Mouse (Mus musculus) ES-Bruce4 (cell line): ENCODE measurements around the gene Tas2r115. TPM values are rescaled to one million over a fixed set of nuclear protein-coding genes. Genes with fewer than 3 reads are reported as not detected.

Experiments
- H3K27ac ChIP-seq: 2 replicates; pipeline ENCODE4 v1.5.1; 2012; ENCODE audit warnings: low read length, inconsistent platforms; ENCODE audit not compliant: insufficient read depth
- H3K27me3 ChIP-seq: 2 replicates; pipeline ENCODE4 v1.6.1; 2012; ENCODE audit warnings: mild to moderate bottlenecking, low read length, inconsistent platforms; ENCODE audit not compliant: control insufficient read depth, poor library complexity, insufficient read depth, severe bottlenecking
- H3K36me3 ChIP-seq: 2 replicates; pipeline ENCODE4 v1.6.1; 2012; ENCODE audit warnings: inconsistent platforms, mild to moderate bottlenecking, low read length, moderate library complexity; ENCODE audit not compliant: control insufficient read depth, poor library complexity, insufficient read depth, severe bottlenecking
- H3K4me1 ChIP-seq: one replicate; pipeline ENCODE4 v1.8.1; 2011; ENCODE audit warnings: low read length; ENCODE audit not compliant: control insufficient read depth, insufficient read depth
- H3K4me3 ChIP-seq: 2 replicates; pipeline ENCODE4 v1.5.1; 2011; ENCODE audit warnings: low read depth, mild to moderate bottlenecking, low read length
- H3K9ac ChIP-seq: 2 replicates; pipeline ENCODE4 v1.6.1; 2012; ENCODE audit warnings: low read depth, mild to moderate bottlenecking, inconsistent platforms; ENCODE audit not compliant: poor library complexity, severe bottlenecking
- H3K9me3 ChIP-seq: replicated peaks from 2 replicates; pipeline ENCODE4 v1.6.1; 2012; ENCODE audit warnings: mild to moderate bottlenecking, low read length, inconsistent platforms; ENCODE audit not compliant: control insufficient read depth, poor library complexity, insufficient read depth, severe bottlenecking
- CTCF ChIP-seq: IDR thresholded peaks from one replicate; pipeline ENCODE4 v1.8.1; 2011; ENCODE audit warnings: low read depth, low read length
- EP300 ChIP-seq: IDR thresholded peaks from 2 replicates; pipeline ENCODE4 v1.6.1; 2011; ENCODE audit warnings: low read depth, low read length; ENCODE audit not compliant: insufficient read depth
- POLR2A ChIP-seq: IDR thresholded peaks from one replicate; pipeline ENCODE4 v1.8.1; 2011; ENCODE audit warnings: low read length; ENCODE audit not compliant: insufficient read depth
- polyA plus RNA-seq: library from polyadenylated mRNA; stranded (reverse); fragments of >200 nt; gene quantifications from 2 replicates; pipeline ENCODE4 v1.2.4, GENCODE M21; 2011; ENCODE audit warnings: low read depth; ENCODE audit not compliant: missing spikeins, insufficient read depth, insufficient read length

Gene Tas2r115
- polyA plus RNA-seq, result not detected in 2 replicates

DNA sequence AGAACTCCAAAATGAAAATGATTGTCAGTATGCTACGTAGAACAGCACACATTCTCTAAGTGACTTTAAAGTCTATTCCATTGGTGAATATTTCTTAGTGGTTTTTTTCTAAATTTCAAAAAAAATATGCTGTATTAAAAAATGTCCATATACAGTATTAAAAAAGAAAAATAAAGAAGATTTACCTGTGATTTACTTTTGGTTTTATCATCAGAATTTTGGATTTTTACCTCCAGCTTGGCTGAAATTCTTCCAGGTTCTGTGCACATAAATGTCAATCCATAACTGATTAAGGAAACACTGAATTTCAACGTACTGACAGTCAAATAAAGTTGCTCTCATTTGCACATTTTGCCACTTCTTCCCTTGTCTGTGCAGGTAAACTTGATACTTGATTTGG, at the start of gene Tas2r115:
TSS of gene Tas2r115 (minus strand) at position 101 of the 400 bp plus-strand sequence.
- H3K9me3 ChIP-seq, result no peaks in the 10 kb centered on the region
- H3K9ac ChIP-seq, result no peak within 1 kb of the TSS
- TF ChIP-seq CTCF (no peak), POLR2A (no peak), EP300 (no peak)
- no peaks in the 10 kb centered on the region for H3K36me3 ChIP-seq
- H3K4me1 ChIP-seq, result no peaks in the 10 kb centered on the region
- no peak within 1 kb of the TSS for H3K27ac ChIP-seq
- no peaks in the 10 kb centered on the region for H3K27me3 ChIP-seq
- H3K4me3 ChIP-seq, result no peak within 1 kb of the TSS

DNA sequence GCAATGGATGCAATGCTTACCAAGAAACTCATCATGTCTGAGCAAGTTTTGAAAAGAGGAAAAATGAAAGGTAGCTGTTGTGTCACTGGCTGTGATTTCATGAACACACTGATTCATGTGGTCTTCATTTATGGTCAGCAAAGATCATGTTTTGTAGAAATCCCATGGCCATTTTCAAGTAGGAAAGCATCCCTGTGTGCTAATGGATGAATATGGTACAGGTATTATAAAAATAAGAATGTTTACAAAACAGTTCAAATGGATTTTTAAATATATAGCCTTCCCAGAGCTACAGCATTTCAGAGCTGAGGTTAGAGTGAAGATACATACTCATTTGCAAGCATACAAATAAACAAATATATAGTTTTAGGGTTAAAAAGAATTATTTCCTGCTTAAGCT, 40.2 kb upstream of the Tas2r115 start, which contains the start of gene Tas2r136:
TSS of gene Tas2r136 (minus strand) at position 101 of the 400 bp plus-strand sequence.
- no peaks in the 10 kb centered on the region for H3K27me3 ChIP-seq
- H3K4me3 ChIP-seq, result no peak within 1 kb of the TSS
- TF ChIP-seq CTCF (no peak), EP300 (no peak), POLR2A (no peak)
- no peaks in the 10 kb centered on the region for H3K4me1 ChIP-seq
- no peak within 1 kb of the TSS for H3K27ac ChIP-seq
- no peak within 1 kb of the TSS for H3K9ac ChIP-seq
- H3K9me3 ChIP-seq, result no peaks in the 10 kb centered on the region
- no peaks in the 10 kb centered on the region for H3K36me3 ChIP-seq

GRCm38 (mm10) chr6:132761831-132762230, 24.0 kb upstream of the Tas2r115 start, which contains the start of gene Tas2r102:
Gene Tas2r102, plus strand, starts transcription at chr6:132762131.
- Histone ChIP-seq H3K36me3 (no peaks in the 10 kb centered on the region), H3K9me3 (no peaks in the 10 kb centered on the region), H3K9ac (no peak within 1 kb of the TSS), H3K4me1 (no peaks in the 10 kb centered on the region), H3K27ac (no peak within 1 kb of the TSS), H3K4me3 (no peak within 1 kb of the TSS), H3K27me3 (no peaks in the 10 kb centered on the region)
- TF ChIP-seq POLR2A (no peak), CTCF (no peak), EP300 (no peak)

GRCm38 (mm10) chr6:132754430-132754829, 16.6 kb upstream of the Tas2r115 start, which contains the start of gene Tas2r124:
Gene Tas2r124, plus strand, starts transcription at chr6:132754730.
- Histone ChIP-seq H3K36me3 (no peaks in the 10 kb centered on the region), H3K27ac (no peak within 1 kb of the TSS), H3K4me3 (no peak within 1 kb of the TSS), H3K27me3 (no peaks in the 10 kb centered on the region), H3K9ac (no peak within 1 kb of the TSS), H3K9me3 (no peaks in the 10 kb centered on the region), H3K4me1 (no peaks in the 10 kb centered on the region)
- TF ChIP-seq CTCF, result no peak
- TF ChIP-seq POLR2A, result no peak
- TF ChIP-seq EP300, result no peak

DNA sequence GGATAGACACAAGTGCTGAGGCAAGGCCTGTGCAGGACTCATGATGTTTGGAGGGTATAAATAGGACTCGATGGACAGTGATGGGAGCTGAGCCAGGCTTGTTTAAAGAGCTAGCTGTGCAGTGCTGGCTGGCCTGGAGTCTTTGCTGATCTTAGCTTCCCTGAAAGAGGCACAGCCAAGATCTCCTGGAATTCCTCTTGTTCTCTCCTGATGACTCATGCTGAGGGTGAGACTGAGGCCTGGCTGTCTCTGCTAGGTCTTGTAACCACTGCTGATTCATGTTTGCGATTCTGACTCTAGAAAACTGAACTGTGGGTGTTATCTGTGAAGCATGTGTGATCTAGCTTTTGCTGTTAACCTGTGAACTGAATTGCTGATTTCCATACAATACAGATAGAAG, 12.4 kb upstream of the Tas2r115 start:
- no peak overlapping the region for H3K27ac ChIP-seq
- no peaks in the 10 kb centered on the region for H3K27me3 ChIP-seq
- no peak overlapping the region for H3K9ac ChIP-seq
- no peak for TF ChIP-seq EP300
- no peak for TF ChIP-seq CTCF
- no peak for TF ChIP-seq POLR2A
- no peaks in the 10 kb centered on the region for H3K4me1 ChIP-seq
- no peaks in the 10 kb centered on the region for H3K36me3 ChIP-seq
- H3K4me3 ChIP-seq, result no peak overlapping the region
- no peaks in the 10 kb centered on the region for H3K9me3 ChIP-seq

DNA sequence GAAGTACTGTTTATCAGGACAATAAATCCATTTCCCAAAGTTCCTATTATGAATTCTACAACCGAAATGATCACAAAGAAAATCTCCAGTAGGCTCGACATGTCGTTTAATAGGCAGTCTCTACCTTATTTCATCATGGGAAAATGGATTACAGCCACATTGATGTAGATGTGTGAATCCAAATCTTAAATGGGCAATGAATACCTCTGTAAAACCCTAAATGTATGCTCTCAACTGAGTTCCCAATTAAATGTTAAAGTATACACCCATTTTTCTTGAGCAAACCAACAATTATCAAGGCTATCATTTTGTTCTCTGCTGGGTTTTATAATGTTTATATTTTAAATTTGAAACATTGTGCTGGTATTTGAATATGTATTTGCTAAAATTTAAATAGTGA, 26.0 kb downstream of the Tas2r115 start, which contains the start of gene Tas2r122:
TSS of gene Tas2r122 (minus strand) at position 101 of the 400 bp plus-strand sequence.
- Histone ChIP-seq H3K4me3 (no peak within 1 kb of the TSS), H3K27me3 (no peaks in the 10 kb centered on the region), H3K27ac (no peak within 1 kb of the TSS), H3K9me3 (no peaks in the 10 kb centered on the region), H3K36me3 (no peaks in the 10 kb centered on the region), H3K4me1 (no peaks in the 10 kb centered on the region), H3K9ac (no peak within 1 kb of the TSS)
- no peak for TF ChIP-seq EP300
- no peak for TF ChIP-seq CTCF
- TF ChIP-seq POLR2A, result no peak
